Mouse (Mus musculus): ENCODE data around the gene Hspb8.
A peak's percentile ranks its signal among the peaks of the same experiment; 100 is the strongest.

Gene Hspb8

GRCm38 (mm10) chr5:116422699-116423201 is at the start of gene Hspb8:
Gene Hspb8, minus strand, starts transcription at chr5:116422864.
- DNase-seq, result peak; percentile 38

- no peak for DNase-seq
These were observed 38.8 kb upstream of the Hspb8 start for GRCm38 (mm10) chr5:116461354-116462042.

GRCm38 (mm10) chr5:116459970-116460369 is 37.3 kb upstream of the Hspb8 start:
- DNase-seq, result no peak

- no peak for DNase-seq
These were observed 35.1 kb upstream of the Hspb8 start for GRCm38 (mm10) chr5:116457791-116458190.

- no peak for DNase-seq
These were observed 34.3 kb upstream of the Hspb8 start for GRCm38 (mm10) chr5:116456796-116457515.

GRCm38 (mm10) chr5:116453401-116453851 is 30.8 kb upstream of the Hspb8 start:
- no peak for DNase-seq

GRCm38 (mm10) chr5:116450901-116451300 is 28.2 kb upstream of the Hspb8 start:
- DNase-seq, result no peak

- no peak for DNase-seq
These were observed 27.0 kb upstream of the Hspb8 start for GRCm38 (mm10) chr5:116449522-116450225.

- no peak for DNase-seq
These were observed 25.9 kb upstream of the Hspb8 start for GRCm38 (mm10) chr5:116448409-116449191.

- no peak for DNase-seq
These were observed 25.2 kb upstream of the Hspb8 start for GRCm38 (mm10) chr5:116447821-116448350.

GRCm38 (mm10) chr5:116446552-116446951 is 23.9 kb upstream of the Hspb8 start:
- no peak for DNase-seq

- no peak for DNase-seq
These were observed 23.1 kb upstream of the Hspb8 start for GRCm38 (mm10) chr5:116445634-116446367.

GRCm38 (mm10) chr5:116444517-116444916 is 21.9 kb upstream of the Hspb8 start:
- no peak for DNase-seq

- no peak for DNase-seq
These were observed 20.8 kb upstream of the Hspb8 start for GRCm38 (mm10) chr5:116443459-116443940.

- DNase-seq, result no peak
These were observed 20.2 kb upstream of the Hspb8 start for GRCm38 (mm10) chr5:116442697-116443458.

- DNase-seq, result no peak
These were observed 17.6 kb upstream of the Hspb8 start for GRCm38 (mm10) chr5:116440251-116440650.

- DNase-seq, result no peak
These were observed 15.7 kb upstream of the Hspb8 start for GRCm38 (mm10) chr5:116438328-116438727.

- no peak for DNase-seq
These were observed 13.5 kb upstream of the Hspb8 start for GRCm38 (mm10) chr5:116436117-116436516.

GRCm38 (mm10) chr5:116434976-116435850 is 12.5 kb upstream of the Hspb8 start:
- no peak for DNase-seq

GRCm38 (mm10) chr5:116432871-116433270 is 10.2 kb upstream of the Hspb8 start:
- DNase-seq, result no peak

Measured in kidney, adult 11 months (tissue).